Comparison of ENCODE assay signal across 8 mouse cellular contexts in genomic region chr13:22049737-22050440, GRCm38 (mm10). TPM values are rescaled to one million over a fixed set of nuclear protein-coding genes. Genes with fewer than 3 reads are reported as not detected.
DNase-seq lines count a peak whose midpoint lies in the region; ATAC-seq and TF ChIP-seq lines count a peak whose summit lies in the region.

No protein-coding gene starts in this region.

- peak overlapping the region; percentile 58 for H3K4me3 ChIP-seq in heart, embryonic 13.5 days
- H3K4me3 ChIP-seq in ES-E14 (ENCODE audit: insufficient read depth in 1 of 2, low read depth in 1 of 2, low read length in 2 of 2, poor library complexity in 1 of 2, severe bottlenecking in 1 of 2), result peak overlapping the region in 1 of 2 experiments; percentile 4; a peak in 2 of 4 replicates
- H3K4me3 ChIP-seq in embryonic facial prominence, embryonic 15.5 days (replicated peaks), result peak overlapping the region; percentile 57
- peak overlapping the region; percentile 40 for H3K4me3 ChIP-seq in stomach, postnatal 0 days (ENCODE audit: low read depth, low read length)

- under 1% methylated on average over 14 of the region's 14 CpGs for WGBS in heart, embryonic 13.5 days
- under 1% methylated on average over 14 of the region's 14 CpGs for WGBS in embryonic facial prominence, embryonic 15.5 days
- WGBS in stomach, postnatal 0 days, result 2% methylated on average over 14 of the region's 14 CpGs

- H3K27me3 ChIP-seq in heart, embryonic 13.5 days (replicated peaks), result no peaks in the 10 kb centered on the region
- H3K27me3 ChIP-seq in embryonic facial prominence, embryonic 15.5 days, result no peaks in the 10 kb centered on the region
- H3K27me3 ChIP-seq in stomach, postnatal 0 days (ENCODE audit: control insufficient read depth, insufficient read depth, low read length), result no peaks in the 10 kb centered on the region

- no peaks in the 10 kb centered on the region for H3K9me3 ChIP-seq in heart, embryonic 13.5 days
- no peaks in the 10 kb centered on the region for H3K9me3 ChIP-seq in ES-E14 (ENCODE audit: control insufficient read depth, insufficient read depth, low read depth, low read length)
- H3K9me3 ChIP-seq in embryonic facial prominence, embryonic 15.5 days (replicated peaks), result no peaks in the 10 kb centered on the region
- no peaks in the 10 kb centered on the region for H3K9me3 ChIP-seq in stomach, postnatal 0 days (ENCODE audit: control insufficient read depth, low read length)

- no peak for TF ChIP-seq CTCF in stomach, postnatal 0 days (IDR thresholded peaks at IDR 0.05; ENCODE audit: low read depth)

- no peak for TF ChIP-seq EP300 in stomach, postnatal 0 days (optimal IDR thresholded peaks at IDR 0.05)

- in situ Hi-C loops in ES-E14 (cut with MboI; ENCODE audit: low sequenced_read_pairs in 2 of 2, unreplicated experiment in 2 of 2), result loop anchor here (10.0 to 25.0 kb wide), 7 partner anchors 313 to 1712 kb away; partner anchors contain the start of genes Abt1 (in 1 of the 2), Hist1h1a (in 1 of the 2), Hist1h1d (in 1 of the 2) and Hist1h1t (in 1 of the 2)

- H3K36me3 ChIP-seq in heart, embryonic 13.5 days, result no peaks in the 10 kb centered on the region
- no peaks in the 10 kb centered on the region for H3K36me3 ChIP-seq in ES-E14 (ENCODE audit: control insufficient read depth, insufficient read depth, low read length, poor library complexity, severe bottlenecking)
- no peaks in the 10 kb centered on the region for H3K36me3 ChIP-seq in embryonic facial prominence, embryonic 15.5 days
- no peaks in the 10 kb centered on the region for H3K36me3 ChIP-seq in stomach, postnatal 0 days (ENCODE audit: control insufficient read depth, insufficient read depth, low read length)

- peak overlapping the region; percentile 77 for H3K4me2 ChIP-seq in heart, embryonic 13.5 days
- H3K4me2 ChIP-seq in embryonic facial prominence, embryonic 15.5 days (replicated peaks), result peak overlapping the region; percentile 67
- H3K4me2 ChIP-seq in stomach, postnatal 0 days (replicated peaks; ENCODE audit: low read depth), result peak overlapping the region; percentile 67

- H3K27ac ChIP-seq in heart, embryonic 13.5 days (replicated peaks), result peak overlapping the region; percentile 85
- no peak overlapping the region; the same call in 1 of the 2 replicates for H3K27ac ChIP-seq in ES-E14 (ENCODE audit: insufficient read depth, low read depth, low read length, poor library complexity, severe bottlenecking)
- H3K27ac ChIP-seq in embryonic facial prominence, embryonic 15.5 days (replicated peaks), result peak overlapping the region; percentile 92
- H3K27ac ChIP-seq in stomach, postnatal 0 days (replicated peaks), result peak overlapping the region; percentile 25; the same call in 1 of the 2 replicates

- no peak for DNase-seq in heart, postnatal 4 days
- DNase-seq in ES-E14 (ENCODE audit: low read depth, low spot score), result peak; percentile 69
- DNase-seq in kidney, postnatal 10 days, result peak; percentile 59
- peak; percentile 92 for DNase-seq in mesoderm, embryonic 11.5 days (ENCODE audit: low read depth, low spot score)
- DNase-seq in stomach, postnatal 0 days (ENCODE audit: low spot score), result no peak

- H3K9ac ChIP-seq in heart, embryonic 13.5 days, result peak overlapping the region; percentile 81
- H3K9ac ChIP-seq in ES-E14 (ENCODE audit: insufficient read depth, low read depth, low read length, poor library complexity, severe bottlenecking), result no peak overlapping the region
- no peak overlapping the region for H3K9ac ChIP-seq in embryonic facial prominence, embryonic 15.5 days
- peak overlapping the region; percentile 8; the same call in 1 of the 2 replicates for H3K9ac ChIP-seq in stomach, postnatal 0 days (ENCODE audit: low read length)

- peaks cover 7% of the 10 kb centered on the region for H3K4me1 ChIP-seq in heart, embryonic 13.5 days
- no peaks in the 10 kb centered on the region for H3K4me1 ChIP-seq in ES-E14 (ENCODE audit: control insufficient read depth in 2 of 2, insufficient read depth in 2 of 2, low read length in 2 of 2, poor library complexity in 1 of 2)
- peaks cover 6% of the 10 kb centered on the region; the same call in 1 of the 2 replicates for H3K4me1 ChIP-seq in embryonic facial prominence, embryonic 15.5 days
- no peaks in the 10 kb centered on the region for H3K4me1 ChIP-seq in stomach, postnatal 0 days (replicated peaks; ENCODE audit: control insufficient read depth, insufficient read depth)

- ATAC-seq in heart, embryonic 13.5 days (ENCODE audit: extremely low read depth, insufficient number of reproducible peaks, low FRiP score, low TSS enrichment), result no peak
- no peak for ATAC-seq in embryonic facial prominence, embryonic 15.5 days (ENCODE audit: insufficient number of reproducible peaks, low FRiP score, low TSS enrichment, low read depth)
- 0 out of 2 replicates have a peak, but pooled peaks have one; percentile 25 for ATAC-seq in stomach, postnatal 0 days (ENCODE audit: low FRiP score, low TSS enrichment)
- ATAC-seq in erythroid progenitor cell, adult 5-6 weeks (replicated peaks; ENCODE audit: low FRiP score, poor library complexity, severe bottlenecking), result no peak

TF ChIP-seq in ES-E14, 5 proteins besides CTCF, POLR2A, EP300 and RAD21:
- TF ChIP-seq CHD2 (IDR thresholded peaks at IDR 0.05; ENCODE audit: low read depth, low read length), result no peak
- no peak for TF ChIP-seq ZC3H11A (IDR thresholded peaks at IDR 0.05; ENCODE audit: borderline replicate concordance, low read depth, low read length)
- no peak for TF ChIP-seq ZNF384 (IDR thresholded peaks at IDR 0.05; ENCODE audit: low read depth, low read length)
- TF ChIP-seq HCFC1 (IDR thresholded peaks at IDR 0.05; ENCODE audit: borderline replicate concordance, insufficient read depth, low read length), result no peak
- no peak for TF ChIP-seq MAFK (IDR thresholded peaks at IDR 0.05; ENCODE audit: insufficient read depth, low read depth, low read length)

RNA-seq across cellular contexts. Expression of gene Hist1h2bj, which starts 6.9 kb away (rescaled TPM):
- polyA plus RNA-seq in heart, embryonic 13.5 days (2015; fragmentation: Nextera tagmentation; extraction: Ambion mirVana), result 3.9 and 5.9 TPM in 2 replicates
- 100 to 1,000 TPM; 284 to 295 TPM for total RNA-seq in heart, postnatal 4 days (2021)
- total RNA-seq in ES-E14 (2012; rRNA removed), result 1,371 and 1,735 TPM in 2 replicates
- polyA plus RNA-seq in embryonic facial prominence, embryonic 15.5 days (2015; fragmentation: Nextera tagmentation; extraction: Ambion mirVana), result 5.7 and 6.9 TPM in 2 replicates
- 1.1 and 3.7 TPM in 2 replicates for polyA plus RNA-seq in stomach, postnatal 0 days (2015; fragmentation: Nextera tagmentation; extraction: Ambion mirVana)
- total RNA-seq in erythroid progenitor cell, adult 5-6 weeks (2015; ENCODE audit: low replicate concordance), result 153 and 245 TPM in 2 replicates
- 1,461 and 1,550 TPM in 2 replicates for total RNA-seq in erythroid progenitor cell, adult 5-6 weeks (2017; ENCODE audit: low replicate concordance)

RNA-seq across cellular contexts. Expression of gene Hist1h2ag, which starts 7.1 kb away (rescaled TPM):
- polyA plus RNA-seq in heart, embryonic 13.5 days (2015; fragmentation: Nextera tagmentation; extraction: Ambion mirVana), result 15.8 and 19.9 TPM in 2 replicates
- total RNA-seq in heart, postnatal 4 days (2021), result 100 to 1,000 TPM; 359 to 370 TPM
- 786 and 868 TPM in 2 replicates for total RNA-seq in ES-E14 (2012; rRNA removed)
- 33.6 and 33.8 TPM in 2 replicates for polyA plus RNA-seq in embryonic facial prominence, embryonic 15.5 days (2015; fragmentation: Nextera tagmentation; extraction: Ambion mirVana)
- 12.1 and 12.6 TPM in 2 replicates for polyA plus RNA-seq in stomach, postnatal 0 days (2015; fragmentation: Nextera tagmentation; extraction: Ambion mirVana)
- 142 and 172 TPM in 2 replicates for total RNA-seq in erythroid progenitor cell, adult 5-6 weeks (2015; ENCODE audit: low replicate concordance)
- 3,967 and 4,951 TPM in 2 replicates for total RNA-seq in erythroid progenitor cell, adult 5-6 weeks (2017; ENCODE audit: low replicate concordance)

RNA-seq across cellular contexts. Expression of gene Hist1h4i, which starts 8.7 kb away (rescaled TPM):
- polyA plus RNA-seq in heart, embryonic 13.5 days (2015; fragmentation: Nextera tagmentation; extraction: Ambion mirVana), result 10.8 and 11.3 TPM in 2 replicates
- total RNA-seq in heart, postnatal 4 days (2021), result 100 to 1,000 TPM; 139 to 147 TPM
- total RNA-seq in ES-E14 (2012; rRNA removed), result 814 and 830 TPM in 2 replicates
- polyA plus RNA-seq in embryonic facial prominence, embryonic 15.5 days (2015; fragmentation: Nextera tagmentation; extraction: Ambion mirVana), result 17.5 and 20.6 TPM in 2 replicates
- polyA plus RNA-seq in stomach, postnatal 0 days (2015; fragmentation: Nextera tagmentation; extraction: Ambion mirVana), result 5.8 and 5.9 TPM in 2 replicates
- 116 and 173 TPM in 2 replicates for total RNA-seq in erythroid progenitor cell, adult 5-6 weeks (2015; ENCODE audit: low replicate concordance)
- 364 and 489 TPM in 2 replicates for total RNA-seq in erythroid progenitor cell, adult 5-6 weeks (2017; ENCODE audit: low replicate concordance)

RNA-seq across cellular contexts. Expression of gene Hist1h2bk, which starts 14.2 kb away (rescaled TPM):
- polyA plus RNA-seq in heart, embryonic 13.5 days (2015; fragmentation: Nextera tagmentation; extraction: Ambion mirVana), result 3.1 and 3.4 TPM in 2 replicates
- 100 to 1,000 TPM; 416 to 424 TPM for total RNA-seq in heart, postnatal 4 days (2021)
- total RNA-seq in ES-E14 (2012; rRNA removed), result 1,340 and 1,966 TPM in 2 replicates
- 3.1 and 4.0 TPM in 2 replicates for polyA plus RNA-seq in embryonic facial prominence, embryonic 15.5 days (2015; fragmentation: Nextera tagmentation; extraction: Ambion mirVana)
- polyA plus RNA-seq in stomach, postnatal 0 days (2015; fragmentation: Nextera tagmentation; extraction: Ambion mirVana), result 0.35 and 0.99 TPM in 2 replicates
- 206 and 707 TPM in 2 replicates for total RNA-seq in erythroid progenitor cell, adult 5-6 weeks (2015; ENCODE audit: low replicate concordance)
- total RNA-seq in erythroid progenitor cell, adult 5-6 weeks (2017; ENCODE audit: low replicate concordance), result 2,593 and 2,906 TPM in 2 replicates

RNA-seq across cellular contexts. Expression of gene Hist1h2ah, which starts 14.5 kb away (rescaled TPM):
- 4.1 and 11.0 TPM in 2 replicates for polyA plus RNA-seq in heart, embryonic 13.5 days (2015; fragmentation: Nextera tagmentation; extraction: Ambion mirVana)
- 100 to 1,000 TPM; 504 to 579 TPM for total RNA-seq in heart, postnatal 4 days (2021)
- total RNA-seq in ES-E14 (2012; rRNA removed), result 1,543 and 2,450 TPM in 2 replicates
- polyA plus RNA-seq in embryonic facial prominence, embryonic 15.5 days (2015; fragmentation: Nextera tagmentation; extraction: Ambion mirVana), result 2.8 and 17.2 TPM in 2 replicates
- polyA plus RNA-seq in stomach, postnatal 0 days (2015; fragmentation: Nextera tagmentation; extraction: Ambion mirVana), result 2.1 TPM in 1 of 2 replicates, not detected in the other
- 4.6 TPM in 1 of 2 replicates, not detected in the other for total RNA-seq in erythroid progenitor cell, adult 5-6 weeks (2015; ENCODE audit: low replicate concordance)
- 2,615 and 4,600 TPM in 2 replicates for total RNA-seq in erythroid progenitor cell, adult 5-6 weeks (2017; ENCODE audit: low replicate concordance)

Comparison
In these comparisons a context has a peak if more than half of its experiments do, and no peak if none do; other contexts are left out.
1. H3K9ac ChIP-seq: peak in heart, embryonic 13.5 days (single experiment) and stomach, postnatal 0 days (single experiment); none in ES-E14 (single experiment) and embryonic facial prominence, embryonic 15.5 days (single experiment).
2. DNase-seq: peak in ES-E14 (single experiment), kidney, postnatal 10 days (single experiment) and mesoderm, embryonic 11.5 days (single experiment); none in heart, postnatal 4 days (single experiment) and stomach, postnatal 0 days (single experiment).
3. Peak in every context shown above with its lines, with median percentiles within 50 percentile points of each other: H3K4me2 ChIP-seq.